Mouse (Mus musculus) intestine, postnatal 0 days (tissue): Measurements from ENCODE around the gene Sult2a7. TPM values are rescaled to one million over a fixed set of nuclear protein-coding genes. Genes with fewer than 3 reads are reported as not detected.

Experiments
- ATAC-seq: fragments of 200-750 bp; cut with Nextera tagmentation; 2 replicates; pipeline ENCODE4 v1.8.0; 2017; ENCODE audit warnings: mild to moderate bottlenecking, moderate TSS enrichment, moderate library complexity
- H3K27ac ChIP-seq: fragments of 300-500 bp; sonication (generic); 2 replicates; pipeline ENCODE4 v1.5.1; 2014; ENCODE audit warnings: mild to moderate bottlenecking, low read depth, low read length, moderate library complexity
- H3K27me3 ChIP-seq: fragments of 300-500 bp; sonication (generic); replicated peaks from 2 replicates; pipeline ENCODE4 v1.6.1; 2014; ENCODE audit warnings: low read length, mixed read lengths; ENCODE audit not compliant: control insufficient read depth, insufficient read depth
- H3K36me3 ChIP-seq: fragments of 300-500 bp; sonication (generic); 2 replicates; pipeline ENCODE4 v1.6.1; 2014; ENCODE audit warnings: mild to moderate bottlenecking, moderate library complexity; ENCODE audit not compliant: control insufficient read depth, insufficient read depth
- H3K4me1 ChIP-seq: fragments of 300-500 bp; sonication (generic); replicated peaks from 2 replicates; pipeline ENCODE4 v1.6.1; 2014; ENCODE audit warnings: antibody characterized with exemption, low read length, mixed read lengths; ENCODE audit not compliant: control insufficient read depth, insufficient read depth
- H3K4me2 ChIP-seq: fragments of 300-500 bp; sonication (generic); replicated peaks from 2 replicates; pipeline ENCODE4 v1.6.1; 2014; ENCODE audit warnings: low read depth, mild to moderate bottlenecking, moderate library complexity
- H3K4me3 ChIP-seq: fragments of 300-500 bp; sonication (generic); 2 replicates; pipeline ENCODE4 v1.5.1; 2014; ENCODE audit warnings: low read depth, low read length
- H3K9ac ChIP-seq: fragments of 300-500 bp; sonication (generic); 2 replicates; pipeline ENCODE4 v1.6.1; 2014; ENCODE audit warnings: mild to moderate bottlenecking, low read depth, low read length
- H3K9me3 ChIP-seq: fragments of 300-500 bp; sonication (generic); 2 replicates; pipeline ENCODE4 v1.6.1; 2016; ENCODE audit warnings: mixed run types; ENCODE audit not compliant: control insufficient read depth
- CTCF ChIP-seq: sonication (generic); IDR thresholded peaks from 2 replicates; pipeline ENCODE4 v1.5.1; 2016; ENCODE audit warnings: low read depth, mild to moderate bottlenecking, control low read depth, antibody characterized with exemption, moderate library complexity
- WGBS: fragments of 180-500 bp; shearing (Covaris S2); extraction: QIAGEN DNeasy Blood & Tissue Kit; methylation state at CpG from one replicate; pipeline ENCODE4 v1.1.7; 2014; 5-methylcytosine and 5-hydroxymethylcytosine counted together
- polyA plus RNA-seq: library from polyadenylated mRNA; unstranded; fragments of >200 nt; fragmentation: Nextera tagmentation; extraction: Ambion mirVana; gene quantifications from 2 replicates; pipeline ENCODE4 v1.2.1, GENCODE M21; 2015

Gene Sult2a7
- polyA plus RNA-seq, result not detected in 2 replicates

- TF ChIP-seq CTCF, result no peak
- 86% methylated on average over 4 of the region's 4 CpGs for WGBS
- no peak within 1 kb of the TSS for H3K27ac ChIP-seq
- ATAC-seq, result no peak
- H3K4me3 ChIP-seq, result no peak within 1 kb of the TSS
- H3K4me2 ChIP-seq, result no peak within 1 kb of the TSS
- H3K27me3 ChIP-seq, result no peaks in the 10 kb centered on the region
- no peaks in the 10 kb centered on the region for H3K4me1 ChIP-seq
- no peak within 1 kb of the TSS for H3K9ac ChIP-seq
- H3K36me3 ChIP-seq, result no peaks in the 10 kb centered on the region
- peaks cover 5% of the 10 kb centered on the region; the same call in 1 of the 2 replicates for H3K9me3 ChIP-seq
These were observed at the start of gene Sult2a7 for GRCm38 (mm10) chr7:14494130-14494529. Gene Sult2a7 (minus strand): TSS chr7:14494230.

- Histone ChIP-seq H3K4me2 (no peak overlapping the region), H3K9ac (no peak overlapping the region), H3K4me1 (no peaks in the 10 kb centered on the region), H3K27ac (no peak overlapping the region), H3K4me3 (no peak overlapping the region), H3K36me3 (no peaks in the 10 kb centered on the region), H3K9me3 (peaks cover 4% of the 10 kb centered on the region; the same call in 1 of the 2 replicates), H3K27me3 (no peaks in the 10 kb centered on the region)
- WGBS, result 61% methylated on average over 1 of the region's 1 CpGs
- no peak for ATAC-seq
- TF ChIP-seq CTCF, result no peak
These were observed 31.2 kb upstream of the Sult2a7 start for GRCm38 (mm10) chr7:14525280-14525679.

- ATAC-seq, result no peak
- no peaks in the 10 kb centered on the region for H3K4me1 ChIP-seq
- WGBS, result 76% methylated on average over 1 of the region's 1 CpGs
These were observed 28.6 kb upstream of the Sult2a7 start for GRCm38 (mm10) chr7:14522636-14523035.

GRCm38 (mm10) chr7:14518301-14518700 lies 24.3 kb upstream of the Sult2a7 start:
- no peaks in the 10 kb centered on the region for H3K4me1 ChIP-seq
- no peak for ATAC-seq
- no peak overlapping the region for H3K27ac ChIP-seq
- WGBS, result 66% methylated on average over 3 of the region's 3 CpGs
- no peak overlapping the region for H3K4me3 ChIP-seq
- no peak overlapping the region for H3K4me2 ChIP-seq
- no peaks in the 10 kb centered on the region for H3K27me3 ChIP-seq
- no peaks in the 10 kb centered on the region for H3K36me3 ChIP-seq
- H3K9ac ChIP-seq, result no peak overlapping the region
- TF ChIP-seq CTCF, result no peak
- H3K9me3 ChIP-seq, result no peaks in the 10 kb centered on the region

More at GRCm38 (mm10) chr7:14522636-14523035, 28.6 kb upstream of the Sult2a7 start:
- Histone ChIP-seq H3K4me2 (no peak overlapping the region), H3K4me3 (no peak overlapping the region), H3K36me3 (no peaks in the 10 kb centered on the region), H3K9me3 (peaks cover 4% of the 10 kb centered on the region; the same call in 1 of the 2 replicates), H3K27ac (no peak overlapping the region), H3K9ac (no peak overlapping the region), H3K27me3 (no peaks in the 10 kb centered on the region)
- TF ChIP-seq CTCF, result no peak

GRCm38 (mm10) chr7:14492886-14493285 lies 1.1 kb downstream of the Sult2a7 start:
- no peaks in the 10 kb centered on the region for H3K4me1 ChIP-seq
- peaks cover 5% of the 10 kb centered on the region; the same call in 1 of the 2 replicates for H3K9me3 ChIP-seq
- no peak overlapping the region for H3K9ac ChIP-seq
- no peak overlapping the region for H3K27ac ChIP-seq
- H3K4me2 ChIP-seq, result no peak overlapping the region
- ATAC-seq, result no peak
- no peaks in the 10 kb centered on the region for H3K36me3 ChIP-seq
- TF ChIP-seq CTCF, result no peak
- H3K27me3 ChIP-seq, result no peaks in the 10 kb centered on the region
- WGBS, result 68% methylated on average over 3 of the region's 3 CpGs
- no peak overlapping the region for H3K4me3 ChIP-seq

- ATAC-seq, result no peak
- H3K4me1 ChIP-seq, result no peaks in the 10 kb centered on the region
- no peak within 1 kb of the TSS for H3K4me3 ChIP-seq
- no peak for TF ChIP-seq CTCF
- 61% methylated on average over 3 of the region's 3 CpGs for WGBS
- H3K27ac ChIP-seq, result no peak within 1 kb of the TSS
- H3K9me3 ChIP-seq, result no peaks in the 10 kb centered on the region
- H3K36me3 ChIP-seq, result no peaks in the 10 kb centered on the region
- H3K4me2 ChIP-seq, result no peak within 1 kb of the TSS
- no peak within 1 kb of the TSS for H3K9ac ChIP-seq
- no peaks in the 10 kb centered on the region for H3K27me3 ChIP-seq
These were observed 47.5 kb downstream of the Sult2a7 start, which contains the start of gene Sult2a8 for GRCm38 (mm10) chr7:14446534-14446933. Gene Sult2a8 (minus strand): TSS chr7:14446769.

GRCm38 (mm10) chr7:14439581-14439980 lies 54.4 kb downstream of the Sult2a7 start:
- Histone ChIP-seq H3K4me3 (no peak overlapping the region), H3K9me3 (0 out of 2 replicates have a peak, but pooled peaks cover 5% of the 10 kb centered on the region), H3K27ac (no peak overlapping the region), H3K4me1 (no peaks in the 10 kb centered on the region), H3K27me3 (no peaks in the 10 kb centered on the region), H3K9ac (no peak overlapping the region), H3K4me2 (no peak overlapping the region), H3K36me3 (no peaks in the 10 kb centered on the region)
- no peak for TF ChIP-seq CTCF
- no peak for ATAC-seq
